Mouse (Mus musculus): ENCODE results near the gene Olfr836.
"Not testable (repeated sequence)": the region's sequence is repeated elsewhere in the genome, so short reads cannot be mapped to it uniquely, and the experiment has no call there.

Gene Olfr836

DNA sequence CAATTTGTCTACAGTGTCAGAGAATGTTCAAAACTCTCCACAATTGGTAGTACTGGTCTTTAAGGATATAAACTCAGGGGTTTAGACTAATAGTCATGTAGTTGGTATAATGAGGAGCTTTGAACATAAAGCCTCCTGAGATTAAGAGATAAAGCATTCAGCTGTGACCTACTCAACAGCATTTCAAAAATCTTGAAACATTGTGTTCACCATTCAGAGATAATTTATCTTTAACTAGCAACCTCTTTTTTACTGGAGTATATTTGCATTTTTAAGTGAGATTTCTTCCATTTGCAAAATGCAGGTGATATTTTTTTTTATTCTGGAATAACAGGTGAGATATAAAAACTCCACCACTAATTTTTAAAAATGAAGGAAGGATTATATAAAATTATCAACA, at the start of gene Olfr836:
Gene Olfr836, plus strand, starts transcription at position 301 of the 400 bp plus-strand sequence.
- DNase-seq (ENCODE audit: extremely low read depth, insufficient read length, low spot score), result no peak

DNA sequence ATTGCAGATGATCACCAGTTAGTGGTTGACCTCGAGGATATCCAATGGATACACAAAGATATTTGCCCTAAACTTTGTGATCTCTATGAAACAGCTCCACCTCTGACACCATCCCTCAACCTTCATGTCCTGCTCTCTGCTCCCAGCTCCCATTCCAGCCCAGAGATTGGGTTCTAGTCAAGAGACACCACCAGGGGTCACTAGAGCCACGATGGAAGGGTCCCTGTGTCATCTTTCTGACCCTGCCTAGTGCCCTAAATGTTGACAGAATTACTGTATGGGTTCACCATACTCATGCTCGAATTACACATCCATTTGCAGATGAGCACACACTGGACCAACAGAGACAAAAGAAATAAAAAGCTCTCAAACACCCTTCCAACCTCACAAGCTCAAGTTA, 35.2 kb upstream of the Olfr836 start:
- no peak for DNase-seq (ENCODE audit: extremely low read depth, insufficient read length, low spot score)

DNA sequence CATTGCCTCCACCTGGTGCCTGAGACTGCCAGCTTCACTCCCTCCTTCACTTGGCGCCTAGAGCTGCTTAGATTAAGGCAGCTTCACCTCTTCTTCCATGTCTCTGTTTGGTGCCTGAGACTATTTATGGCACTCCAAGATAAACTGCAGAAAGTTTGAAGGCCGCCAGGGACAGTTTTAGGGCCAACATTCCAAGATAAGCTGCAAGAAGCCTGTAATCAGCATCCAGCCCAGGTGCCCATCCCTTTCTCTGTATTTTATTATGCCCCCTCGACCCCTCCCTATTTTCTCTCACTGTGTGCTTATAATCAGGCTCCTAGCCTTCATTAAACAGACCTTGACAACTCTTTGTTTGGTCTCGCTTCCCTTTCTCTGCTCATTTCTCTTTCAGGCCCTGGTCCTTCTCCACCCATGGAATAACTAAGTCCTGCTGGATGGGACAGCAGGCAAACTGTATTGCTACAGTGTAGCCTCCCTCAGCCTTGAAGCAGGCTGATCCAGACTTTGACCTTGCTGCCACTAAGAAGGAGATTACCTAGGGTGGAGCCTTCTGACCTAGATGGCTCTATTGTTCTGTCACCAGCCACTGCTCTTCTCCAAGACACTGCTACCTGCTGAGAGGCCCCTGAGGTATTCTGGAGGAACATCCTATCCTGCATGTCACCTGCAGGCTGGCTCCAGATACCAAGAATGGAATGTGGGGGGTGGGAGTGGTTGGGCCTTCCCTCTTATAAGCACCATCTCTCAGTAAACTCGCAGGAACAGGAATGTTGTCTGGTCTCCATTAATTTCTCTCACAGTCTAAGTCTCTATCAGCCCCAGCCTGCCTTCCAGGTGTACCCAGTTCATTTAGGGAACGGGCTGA, 27.1 kb upstream of the Olfr836 start:
- DNase-seq (ENCODE audit: extremely low read depth, insufficient read length, low spot score), result not testable (repeated sequence)

DNA sequence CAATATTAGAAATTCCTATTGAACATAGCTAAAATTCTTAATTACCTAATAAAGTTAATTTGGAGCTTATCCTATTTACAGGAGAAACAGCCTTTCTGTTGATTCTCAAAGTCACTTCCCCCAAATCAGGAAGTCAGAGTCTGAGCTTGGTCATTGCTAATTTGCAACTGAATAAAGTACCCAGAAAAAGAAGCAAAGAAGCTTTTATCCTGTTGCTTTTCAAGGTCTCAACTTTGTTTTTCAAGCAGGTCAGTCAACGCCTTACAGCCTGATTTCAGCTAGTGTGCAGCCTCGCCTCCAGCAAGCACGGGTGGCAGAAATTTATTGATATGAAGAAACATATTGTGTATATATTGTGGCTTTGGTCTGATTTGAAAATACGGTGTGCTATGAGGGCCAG, 22.9 kb upstream of the Olfr836 start:
- DNase-seq (ENCODE audit: extremely low read depth, insufficient read length, low spot score), result no peak

DNA sequence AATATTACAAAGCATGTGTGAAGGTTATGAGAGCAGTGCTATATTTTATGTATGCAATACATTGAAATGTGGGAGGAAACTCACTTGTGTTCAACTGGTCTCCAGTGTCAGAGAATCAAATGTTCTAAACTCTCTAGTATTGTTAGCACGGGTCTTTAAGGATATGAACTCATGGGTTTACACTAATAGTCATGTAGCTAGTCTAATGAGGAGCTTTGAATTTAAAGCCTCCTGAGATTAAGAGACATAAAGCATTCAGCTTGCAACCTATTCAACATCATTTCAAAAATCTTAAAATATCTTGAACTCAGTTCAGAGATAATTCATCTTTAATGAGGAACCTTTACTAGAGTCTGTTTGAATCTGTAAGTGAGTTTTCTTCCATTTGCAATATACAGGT, 15.8 kb downstream of the Olfr836 start, which contains the start of gene Olfr837:
Gene Olfr837, plus strand, starts transcription at position 301 of the 400 bp plus-strand sequence.
- DNase-seq (ENCODE audit: extremely low read depth, insufficient read length, low spot score), result no peak

Measured in 3134 (cell line).